Mouse (Mus musculus): ENCODE measurements around the gene Orai3.
"Not testable (repeated sequence)": the region's sequence is repeated elsewhere in the genome, so short reads cannot be mapped to it uniquely, and the experiment has no call there.

Gene Orai3

GRCm38 (mm10) chr7:127761026-127761425 is 8.6 kb upstream of the Orai3 start:
- no peak; the same call in 1 of the 2 replicates for ATAC-seq (ENCODE audit: insufficient number of reproducible peaks, low FRiP score, low TSS enrichment)

DNA sequence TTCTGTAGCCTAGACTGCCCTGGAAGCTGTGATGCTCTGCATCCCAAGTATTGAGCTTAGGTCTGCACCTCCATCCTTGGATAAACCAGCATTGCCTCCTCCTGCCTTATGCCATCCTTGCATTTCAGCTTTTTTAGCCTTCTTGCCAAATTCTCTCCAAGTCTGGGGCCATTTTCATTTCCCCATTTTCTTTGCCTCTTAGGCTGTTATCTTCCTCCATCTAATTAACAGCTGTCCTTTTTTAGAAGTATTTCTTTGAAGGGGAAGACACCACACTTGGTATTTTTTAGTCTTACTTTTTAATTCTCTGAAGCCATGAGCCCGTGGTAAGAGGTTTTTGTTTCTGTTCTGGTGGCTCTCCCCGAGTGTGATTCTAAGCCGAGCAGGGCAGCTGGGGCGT is 6.0 kb upstream of the Orai3 start:
- no peak for ATAC-seq (ENCODE audit: insufficient number of reproducible peaks, low FRiP score, low TSS enrichment)

DNA sequence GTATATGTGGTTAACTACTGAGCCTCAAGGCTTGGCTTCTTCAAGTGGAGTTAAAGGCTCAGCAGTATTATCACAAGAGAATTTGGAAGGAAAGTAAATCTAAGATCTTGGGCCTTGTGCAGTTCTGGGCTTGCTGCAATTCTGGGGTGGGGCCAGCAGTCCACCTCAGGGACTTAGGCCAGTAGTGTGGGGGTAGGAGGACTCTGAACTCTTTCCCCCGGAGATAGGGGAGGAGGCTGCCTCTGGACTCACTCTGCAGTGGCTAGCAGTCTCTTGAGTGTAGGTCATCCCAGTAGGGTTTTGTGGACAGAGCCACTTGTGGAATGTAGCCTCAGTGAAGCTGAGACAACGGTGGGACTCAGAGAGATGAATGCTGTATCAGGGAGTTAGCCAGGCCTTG is 3.9 kb upstream of the Orai3 start:
- no peak for ATAC-seq (ENCODE audit: insufficient number of reproducible peaks, low FRiP score, low TSS enrichment)

GRCm38 (mm10) chr7:127766851-127767609 is 2.6 kb upstream of the Orai3 start:
- no peak for ATAC-seq (ENCODE audit: insufficient number of reproducible peaks, low FRiP score, low TSS enrichment)

DNA sequence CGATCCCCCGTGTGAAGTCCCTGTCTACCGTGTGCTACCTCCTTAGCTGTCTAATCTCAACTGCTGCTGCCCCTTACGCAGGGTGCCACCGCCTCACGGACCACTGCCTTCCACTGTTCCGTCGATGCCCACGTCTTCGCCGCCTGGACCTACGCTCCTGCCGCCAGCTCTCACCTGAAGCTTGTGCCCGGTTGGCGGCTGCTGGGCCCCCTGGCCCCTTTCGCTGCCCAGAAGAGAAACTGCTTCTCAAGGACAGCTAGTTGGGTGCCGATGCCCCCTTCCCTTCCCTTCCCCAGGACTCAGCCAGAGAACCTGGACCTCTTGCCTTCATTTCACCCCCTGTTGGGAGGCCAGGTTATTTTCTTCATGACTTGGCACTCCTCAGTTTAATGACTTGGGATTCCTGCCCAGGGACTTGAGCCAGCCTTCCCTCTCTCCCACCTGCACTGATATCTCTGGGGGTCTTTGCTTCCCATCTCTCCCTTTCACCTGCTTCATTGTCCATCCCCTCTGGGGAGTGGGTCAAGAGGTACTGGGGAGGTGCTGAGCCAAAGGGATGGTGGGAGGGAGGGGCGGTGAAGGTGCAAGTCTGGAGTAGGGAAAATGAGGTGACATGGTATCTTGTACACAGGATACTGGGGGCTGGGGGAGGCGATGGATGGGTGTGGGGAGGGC is 1.8 kb upstream of the Orai3 start:
- ATAC-seq (ENCODE audit: insufficient number of reproducible peaks, low FRiP score, low TSS enrichment): no peak

DNA sequence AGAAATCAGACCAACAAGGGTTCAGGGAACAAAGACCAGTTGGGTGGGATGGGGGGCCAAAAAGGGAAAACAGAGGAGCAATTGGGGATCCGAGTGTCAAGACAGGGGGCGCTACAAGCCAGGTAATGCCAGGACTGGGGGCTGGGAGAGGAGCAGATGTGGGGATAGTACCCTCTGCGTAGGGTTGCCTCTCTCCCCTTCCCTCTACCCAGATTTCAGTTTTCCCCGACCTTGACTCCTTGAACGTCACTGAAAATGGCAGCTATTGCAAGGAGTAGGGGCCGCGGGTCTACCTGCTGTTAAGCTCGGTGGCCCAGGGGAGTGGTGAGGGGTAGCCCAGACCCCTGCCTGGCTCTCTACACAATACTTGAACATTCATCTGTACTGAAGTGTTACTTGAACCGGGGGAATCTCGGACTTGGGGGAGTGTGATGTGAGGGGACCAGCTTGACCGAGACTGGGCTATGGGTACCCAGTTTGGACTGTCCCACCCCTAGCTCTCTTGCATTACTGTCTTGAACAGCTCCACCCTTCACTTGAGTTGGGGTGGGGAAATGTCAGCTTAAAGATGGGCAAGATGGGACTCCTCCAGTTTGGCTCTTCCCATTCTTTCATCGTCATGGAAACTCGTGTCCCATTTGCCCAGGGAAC is 1.1 kb upstream of the Orai3 start:
- ATAC-seq (ENCODE audit: insufficient number of reproducible peaks, low FRiP score, low TSS enrichment): 0 out of 2 replicates have a peak, but pooled peaks have one; percentile 1

GRCm38 (mm10) chr7:127768997-127769593 is 520 bp upstream of the Orai3 start:
- ATAC-seq (ENCODE audit: insufficient number of reproducible peaks, low FRiP score, low TSS enrichment): peak; percentile 74

GRCm38 (mm10) chr7:127770039-127770905 is 657 bp downstream of the Orai3 start:
- no peak for ATAC-seq (ENCODE audit: insufficient number of reproducible peaks, low FRiP score, low TSS enrichment)

- no peak for ATAC-seq (ENCODE audit: insufficient number of reproducible peaks, low FRiP score, low TSS enrichment)
Measured at GRCm38 (mm10) chr7:127771262-127771661, 1.6 kb downstream of the Orai3 start.

- ATAC-seq (ENCODE audit: insufficient number of reproducible peaks, low FRiP score, low TSS enrichment): no peak
Measured at GRCm38 (mm10) chr7:127772080-127772479, 2.5 kb downstream of the Orai3 start.

DNA sequence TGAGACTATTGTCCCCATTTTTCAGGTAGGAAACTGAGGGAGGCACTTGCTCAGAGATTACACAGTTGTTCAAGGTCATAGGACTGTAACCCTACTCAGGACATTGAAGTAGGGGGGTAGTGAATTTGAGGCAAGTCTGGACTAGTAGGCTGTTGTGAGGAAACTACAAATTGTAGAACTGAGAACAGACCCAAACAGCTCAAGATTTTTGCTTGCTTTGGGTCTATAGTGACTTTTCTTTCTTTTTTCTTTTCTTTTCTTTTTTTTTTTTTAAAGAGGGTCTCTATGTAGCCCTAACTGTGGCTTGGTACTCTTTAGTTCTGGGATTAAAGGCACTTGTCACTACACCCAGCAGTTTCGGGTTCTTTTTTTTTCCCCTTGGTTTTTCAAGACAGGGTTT is 2.9 kb downstream of the Orai3 start:
- ATAC-seq (ENCODE audit: insufficient number of reproducible peaks, low FRiP score, low TSS enrichment): no peak

DNA sequence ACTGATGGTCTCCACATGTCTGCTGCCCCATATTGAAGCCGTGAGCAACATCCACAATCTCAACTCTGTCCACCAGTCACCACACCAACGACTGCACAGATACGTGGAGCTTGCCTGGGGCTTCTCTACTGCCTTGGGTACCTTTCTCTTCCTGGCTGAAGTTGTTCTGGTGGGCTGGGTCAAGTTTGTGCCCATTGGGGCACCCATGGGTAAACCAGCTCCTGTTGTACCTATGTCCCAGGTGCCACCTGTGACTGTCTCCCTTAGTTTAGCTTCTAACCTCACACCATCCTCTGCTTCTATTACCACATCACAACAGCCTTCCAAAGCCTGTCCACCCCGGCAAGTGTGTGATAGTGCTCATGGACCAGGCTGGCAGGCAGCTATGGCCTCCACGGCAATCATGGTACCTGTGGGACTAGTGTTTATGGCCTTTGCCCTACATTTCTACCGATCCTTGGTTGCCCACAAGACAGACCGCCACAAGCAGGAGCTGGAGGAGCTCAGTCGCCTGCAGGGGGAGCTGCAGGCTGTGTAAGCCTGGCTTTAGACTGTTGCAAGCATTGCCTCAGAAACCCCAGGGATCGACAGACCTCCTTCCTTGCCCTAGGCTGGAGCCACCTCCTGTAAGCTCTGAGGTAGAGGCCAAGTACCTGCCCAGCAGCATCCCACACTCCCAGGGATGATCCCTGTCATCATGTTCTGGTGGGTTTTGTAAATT is 4.2 kb downstream of the Orai3 start:
- ATAC-seq (ENCODE audit: insufficient number of reproducible peaks, low FRiP score, low TSS enrichment): no peak

DNA sequence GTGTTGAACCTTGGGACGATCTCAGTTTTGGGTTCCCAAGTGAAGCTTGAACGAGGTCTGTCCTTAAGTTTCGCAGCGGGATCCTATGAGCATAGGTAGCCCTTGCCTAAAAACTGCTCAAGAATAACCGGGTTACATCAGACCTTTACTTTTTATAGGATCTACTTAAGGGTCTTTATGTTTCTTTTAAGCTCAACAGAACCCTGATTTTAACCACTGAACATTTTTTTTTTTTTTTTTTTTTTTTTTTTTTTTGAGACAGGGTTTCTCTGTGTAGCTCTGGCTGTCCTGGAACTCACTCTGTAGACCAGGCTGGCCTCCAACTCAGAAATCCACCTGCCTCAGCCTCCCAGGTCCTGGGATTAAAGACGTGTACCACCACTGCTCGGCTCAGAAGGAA is 6.2 kb downstream of the Orai3 start:
- ATAC-seq (ENCODE audit: insufficient number of reproducible peaks, low FRiP score, low TSS enrichment): not testable (repeated sequence)

- peak; percentile 59; the same call in 1 of the 2 replicates for ATAC-seq (ENCODE audit: insufficient number of reproducible peaks, low FRiP score, low TSS enrichment)
Measured at GRCm38 (mm10) chr7:127776426-127776825, 6.8 kb downstream of the Orai3 start, which contains the start of gene Setd1a. Setd1a (plus strand) TSS chr7:127776670.

DNA sequence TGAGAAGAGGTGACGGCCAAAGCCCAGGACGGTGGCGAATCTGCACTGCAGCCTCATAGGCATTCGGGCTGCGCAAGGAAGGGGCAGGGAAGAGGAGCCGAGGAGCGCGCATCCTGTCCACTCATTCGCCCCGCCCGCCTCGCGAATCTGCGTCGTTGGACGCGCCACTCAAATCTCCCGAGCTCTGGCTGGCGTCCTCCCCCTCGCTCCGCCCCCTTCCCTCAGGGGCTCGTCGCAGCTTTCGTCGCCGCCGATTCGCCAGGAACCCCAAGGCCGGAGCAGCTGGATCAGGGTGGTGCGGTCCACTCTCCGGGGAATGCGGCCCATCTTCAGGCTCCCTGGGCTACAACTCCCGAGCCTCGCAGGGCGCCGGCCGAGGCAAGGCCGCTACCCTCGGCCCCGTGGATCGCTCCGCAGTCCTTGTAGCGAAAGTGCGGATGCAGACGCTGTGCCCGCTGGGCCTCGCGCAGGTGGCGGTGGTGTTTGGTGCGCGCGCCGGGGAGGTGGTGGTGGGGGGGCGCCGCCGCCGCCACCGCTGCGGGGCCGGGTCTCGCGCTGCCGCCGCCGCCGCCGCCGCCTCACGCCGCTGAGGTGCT is 7.4 kb downstream of the Orai3 start:
- peak; percentile 77 for ATAC-seq (ENCODE audit: insufficient number of reproducible peaks, low FRiP score, low TSS enrichment)

- ATAC-seq (ENCODE audit: insufficient number of reproducible peaks, low FRiP score, low TSS enrichment): peak; percentile 10; the same call in 1 of the 2 replicates
Measured at GRCm38 (mm10) chr7:127777474-127778266, 8.1 kb downstream of the Orai3 start.

GRCm38 (mm10) chr7:127778350-127778749 is 8.7 kb downstream of the Orai3 start:
- ATAC-seq (ENCODE audit: insufficient number of reproducible peaks, low FRiP score, low TSS enrichment): no peak

GRCm38 (mm10) chr7:127785308-127785707 is 15.7 kb downstream of the Orai3 start, which contains the start of gene Gm49388:
Gm49388 (plus strand) TSS chr7:127785608.
- ATAC-seq (ENCODE audit: insufficient number of reproducible peaks, low FRiP score, low TSS enrichment): no peak
